Mouse (Mus musculus): ENCODE measurements around the gene Fam76a.
"Not testable (repeated sequence)": the region's sequence is repeated elsewhere in the genome, so short reads cannot be mapped to it uniquely, and the experiment has no call there.

The Fam76a gene

GRCm38 (mm10) chr4:132945261-132946046, 23.1 kb upstream of the Fam76a start:
- in situ Hi-C loops (cut with MboI, MseI), result no loop called here

- in situ Hi-C loops (cut with MboI, MseI), result no loop called here
These were observed 22.4 kb upstream of the Fam76a start for GRCm38 (mm10) chr4:132944776-132945175.

GRCm38 (mm10) chr4:132944106-132944505, 21.7 kb upstream of the Fam76a start:
- in situ Hi-C loops (cut with MboI, MseI), result no loop called here

GRCm38 (mm10) chr4:132943088-132943487, 20.7 kb upstream of the Fam76a start:
- in situ Hi-C loops (cut with MboI, MseI), result no loop called here

- in situ Hi-C loops (cut with MboI, MseI), result no loop called here
These were observed 18.8 kb upstream of the Fam76a start for GRCm38 (mm10) chr4:132941012-132941729.

GRCm38 (mm10) chr4:132939421-132940127, 17.2 kb upstream of the Fam76a start:
- in situ Hi-C loops (cut with MboI, MseI), result loop anchor here (10.0 kb wide), 1 partner anchor 1175 kb away; no protein-coding TSS in a partner anchor

GRCm38 (mm10) chr4:132938181-132938941, 16.0 kb upstream of the Fam76a start:
- in situ Hi-C loops (cut with MboI, MseI), result loop anchor here (10.0 kb wide), 1 partner anchor 1176 kb away; no protein-coding TSS in a partner anchor

- in situ Hi-C loops (cut with MboI, MseI), result loop anchor here (5.0 to 10.0 kb wide), 2 partner anchors 82 to 1180 kb away; no protein-coding TSS in a partner anchor
These were observed 12.3 kb upstream of the Fam76a start for GRCm38 (mm10) chr4:132934639-132935038.

- in situ Hi-C loops (cut with MboI, MseI), result loop anchor here (5.0 to 10.0 kb wide), 2 partner anchors 81 to 1182 kb away; no protein-coding TSS in a partner anchor
These were observed 10.5 kb upstream of the Fam76a start for GRCm38 (mm10) chr4:132932752-132933404.

GRCm38 (mm10) chr4:132930784-132931183, 8.4 kb upstream of the Fam76a start:
- in situ Hi-C loops (cut with MboI, MseI), result loop anchor here (5.0 to 10.0 kb wide), 2 partner anchors 78 to 1184 kb away; no protein-coding TSS in a partner anchor

GRCm38 (mm10) chr4:132926520-132926919, 4.2 kb upstream of the Fam76a start:
- in situ Hi-C loops (cut with MboI, MseI), result loop anchor here (10.0 kb wide), 1 partner anchor 1258 kb away; the partner anchor contains the start of gene Cep85

- in situ Hi-C loops (cut with MboI, MseI), result loop anchor here (10.0 kb wide), 1 partner anchor 1263 kb away; the partner anchor contains the start of gene Cep85
These were observed 262 bp downstream of the Fam76a start for GRCm38 (mm10) chr4:132922061-132922530.

GRCm38 (mm10) chr4:132921488-132921887, 870 bp downstream of the Fam76a start:
- in situ Hi-C loops (cut with MboI, MseI), result loop anchor here (10.0 kb wide), 1 partner anchor 1263 kb away; the partner anchor contains the start of gene Cep85

GRCm38 (mm10) chr4:132920171-132920570, 2.2 kb downstream of the Fam76a start:
- in situ Hi-C loops (cut with MboI, MseI), result loop anchor here (10.0 kb wide), 1 partner anchor 1265 kb away; the partner anchor contains the start of gene Cep85

GRCm38 (mm10) chr4:132918493-132918892, 3.9 kb downstream of the Fam76a start:
- in situ Hi-C loops (cut with MboI, MseI), result not testable (repeated sequence)

- in situ Hi-C loops (cut with MboI, MseI), result no loop called here
These were observed 10.2 kb downstream of the Fam76a start for GRCm38 (mm10) chr4:132912156-132912555.

GRCm38 (mm10) chr4:132905843-132906360, 16.5 kb downstream of the Fam76a start:
- in situ Hi-C loops (cut with MboI, MseI), result no loop called here

GRCm38 (mm10) chr4:132904765-132905309, 17.5 kb downstream of the Fam76a start:
- in situ Hi-C loops (cut with MboI, MseI), result no loop called here

GRCm38 (mm10) chr4:132904071-132904470, 18.3 kb downstream of the Fam76a start:
- in situ Hi-C loops (cut with MboI, MseI), result no loop called here

Data from T-helper 1 cell (primary cell).